Mouse (Mus musculus): ENCODE data around the gene Ap1b1. TPM values are rescaled to one million over a fixed set of nuclear protein-coding genes. Genes with fewer than 3 reads are reported as not detected.

Ap1b1 gene
- polyA plus RNA-seq, 1 experiment from 2014 or later: 69.7 TPM

GRCm38 (mm10) chr11:4966325-4966724 is 20.3 kb upstream of the Ap1b1 start:
- ATAC-seq (no peak), DNase-seq (ENCODE audit: low read depth, low spot score) (no peak)
- ChIA-PET POLR2A (interaction anchor here (0.6 kb wide), 1 partner anchor 69 kb away, joined by 3 read pairs; no protein-coding TSS in a partner anchor), CTCF (no interaction called here)
- no peak for TF ChIP-seq CTCF (IDR thresholded peaks at IDR 0.05)
- peaks cover 23% of the 10 kb centered on the region for H3K27me3 ChIP-seq
- in situ Hi-C loops (cut with MboI; ENCODE audit: low pct_unique_long_range_greater_than_20kb): loop anchor here (25.0 kb wide), 1 partner anchor 929 kb away; the partner anchor contains the start of gene Sec14l4

GRCm38 (mm10) chr11:4966888-4967287 is 19.7 kb upstream of the Ap1b1 start:
- POLR2A ChIA-PET: interaction anchor here (0.6 kb wide), 1 partner anchor 70 kb away, joined by 3 read pairs; no protein-coding TSS in a partner anchor
- in situ Hi-C loops (cut with MboI; ENCODE audit: low pct_unique_long_range_greater_than_20kb): loop anchor here (25.0 kb wide), 1 partner anchor 930 kb away; the partner anchor contains the start of gene Sec14l4
- DNase-seq (ENCODE audit: low read depth, low spot score) (no peak), ATAC-seq (no peak)
- CTCF ChIA-PET: no interaction called here
- no peak for TF ChIP-seq CTCF (IDR thresholded peaks at IDR 0.05)
- peaks cover 19% of the 10 kb centered on the region for H3K27me3 ChIP-seq

- no peak for TF ChIP-seq CTCF (IDR thresholded peaks at IDR 0.05)
- ATAC-seq (no peak), DNase-seq (ENCODE audit: low read depth, low spot score) (no peak)
- CTCF ChIA-PET: no interaction called here
- POLR2A ChIA-PET: no interaction called here
- in situ Hi-C loops (cut with MboI; ENCODE audit: low pct_unique_long_range_greater_than_20kb): loop anchor here (25.0 kb wide), 1 partner anchor 930 kb away; the partner anchor contains the start of gene Sec14l4
- H3K27me3 ChIP-seq: peaks cover 19% of the 10 kb centered on the region
Observed at GRCm38 (mm10) chr11:4967549-4967948, 19.1 kb upstream of the Ap1b1 start.

- TF ChIP-seq CTCF (IDR thresholded peaks at IDR 0.05): no peak
- in situ Hi-C loops (cut with MboI; ENCODE audit: low pct_unique_long_range_greater_than_20kb): loop anchor here (25.0 kb wide), 1 partner anchor 931 kb away; the partner anchor contains the start of gene Sec14l4
- no peak for ATAC-seq
- H3K27me3 ChIP-seq: peaks cover 12% of the 10 kb centered on the region
- DNase-seq (ENCODE audit: low read depth, low spot score): no peak
- POLR2A ChIA-PET: no interaction called here
- CTCF ChIA-PET: no interaction called here
Observed at GRCm38 (mm10) chr11:4968376-4968775, 18.2 kb upstream of the Ap1b1 start.

GRCm38 (mm10) chr11:4972967-4973870 is 13.4 kb upstream of the Ap1b1 start:
- DNase-seq (ENCODE audit: low read depth, low spot score) (no peak), ATAC-seq (peak; percentile 53)
- peaks cover 9% of the 10 kb centered on the region for H3K27me3 ChIP-seq
- in situ Hi-C loops (cut with MboI; ENCODE audit: low pct_unique_long_range_greater_than_20kb): loop anchor here (25.0 kb wide), 1 partner anchor 936 kb away; the partner anchor contains the start of gene Sec14l4
- ChIA-PET CTCF (interaction anchor here (0.8 to 2.8 kb wide), 16 partner anchors 9 to 90 kb away, joined by 3 to 20 read pairs (median 4); partner anchors contain the start of gene Ap1b1), POLR2A (no interaction called here)
- TF ChIP-seq CTCF (IDR thresholded peaks at IDR 0.05): peak; percentile 73

- H3K27me3 ChIP-seq: peaks cover 9% of the 10 kb centered on the region
- in situ Hi-C loops (cut with MboI; ENCODE audit: low pct_unique_long_range_greater_than_20kb): loop anchor here (25.0 kb wide), 1 partner anchor 937 kb away; the partner anchor contains the start of gene Sec14l4
- CTCF ChIA-PET: interaction anchor here (0.9 to 2.8 kb wide), 14 partner anchors 9 to 91 kb away, joined by 3 to 20 read pairs (median 5); partner anchors contain the start of gene Ap1b1
- POLR2A ChIA-PET: no interaction called here
- no peak for TF ChIP-seq CTCF (IDR thresholded peaks at IDR 0.05)
- ATAC-seq: no peak
- no peak for DNase-seq (ENCODE audit: low read depth, low spot score)
Observed at GRCm38 (mm10) chr11:4973871-4974256, 12.8 kb upstream of the Ap1b1 start.

DNA sequence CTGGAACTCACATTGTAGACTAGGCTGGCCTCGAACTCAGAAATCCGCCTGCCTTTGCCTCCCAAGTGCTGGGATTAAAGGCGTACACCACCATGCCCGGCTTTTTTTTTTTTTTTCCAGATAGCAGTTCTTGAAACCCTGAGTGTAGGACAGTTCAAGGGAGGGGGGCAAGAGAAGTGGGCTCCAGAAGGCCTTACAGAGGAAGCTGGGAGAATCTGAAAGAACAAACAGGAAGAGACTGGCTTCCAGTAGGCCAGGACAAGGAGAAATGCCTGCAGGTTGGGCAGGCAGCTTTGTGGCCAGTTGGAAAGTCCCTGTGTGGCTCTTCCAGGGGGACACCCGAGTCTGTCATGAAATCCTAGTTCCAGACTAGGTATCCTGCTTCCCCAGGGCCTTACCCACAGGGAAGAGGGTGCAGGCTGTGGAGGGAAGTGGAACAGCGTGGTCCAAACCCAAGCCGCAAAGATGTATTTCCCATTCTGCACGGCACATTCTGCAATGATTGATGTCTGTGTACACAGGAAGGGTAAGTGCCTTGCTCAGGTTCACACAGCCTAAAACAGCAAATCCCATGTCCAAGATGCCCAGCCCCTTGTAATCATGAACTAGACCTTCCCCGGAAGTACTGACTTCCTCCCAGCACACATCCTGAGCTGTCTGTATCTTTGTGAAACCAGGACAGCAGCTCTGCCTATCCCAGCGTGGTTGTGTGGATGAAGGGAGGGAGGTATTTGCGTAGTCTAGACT is 12.1 kb upstream of the Ap1b1 start:
- ATAC-seq (no peak), DNase-seq (ENCODE audit: low read depth, low spot score) (no peak)
- no peak for TF ChIP-seq CTCF (IDR thresholded peaks at IDR 0.05)
- POLR2A ChIA-PET: interaction anchor here (0.6 kb wide), 1 partner anchor 43 kb away, joined by 4 read pairs; no protein-coding TSS in a partner anchor
- CTCF ChIA-PET: interaction anchor here (1.5 to 2.8 kb wide), 7 partner anchors 9 to 73 kb away, joined by 4 to 20 read pairs (median 5); no protein-coding TSS in a partner anchor
- in situ Hi-C loops (cut with MboI; ENCODE audit: low pct_unique_long_range_greater_than_20kb): loop anchor here (5.0 to 25.0 kb wide), 2 partner anchors 57 to 937 kb away; partner anchors contain the start of gene Sec14l4
- peaks cover 9% of the 10 kb centered on the region for H3K27me3 ChIP-seq

- ChIA-PET CTCF (interaction anchor here (0.8 to 2.5 kb wide), 12 partner anchors 9 to 76 kb away, joined by 3 to 12 read pairs (median 4); no protein-coding TSS in a partner anchor), POLR2A (no interaction called here)
- peaks cover 9% of the 10 kb centered on the region for H3K27me3 ChIP-seq
- ATAC-seq: no peak
- no peak for DNase-seq (ENCODE audit: low read depth, low spot score)
- peak; percentile 81 for TF ChIP-seq CTCF (IDR thresholded peaks at IDR 0.05)
- in situ Hi-C loops (cut with MboI; ENCODE audit: low pct_unique_long_range_greater_than_20kb): loop anchor here (5.0 kb wide), 1 partner anchor 58 kb away; no protein-coding TSS in a partner anchor
Observed at GRCm38 (mm10) chr11:4975623-4976022, 11.0 kb upstream of the Ap1b1 start.

DNA sequence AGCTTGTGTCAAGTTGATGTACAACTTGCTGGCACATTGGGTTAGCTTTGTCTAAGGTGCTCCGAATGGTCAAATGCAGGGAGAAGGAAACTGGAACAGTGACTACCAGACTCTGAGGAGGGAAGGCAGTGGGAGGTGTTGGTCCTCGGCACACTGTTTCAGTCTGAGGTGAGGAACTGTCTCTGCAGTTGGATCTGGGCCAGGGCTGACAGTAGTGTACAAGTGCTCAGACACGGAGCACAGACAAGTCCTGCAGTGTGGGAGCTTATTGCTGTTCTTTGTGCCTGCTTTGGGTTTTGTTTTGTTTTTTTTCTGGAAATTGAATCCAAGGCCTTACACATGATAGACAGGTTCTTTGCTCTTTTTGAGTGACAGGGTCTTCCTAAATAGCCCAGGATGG is 3.6 kb upstream of the Ap1b1 start:
- DNase-seq (ENCODE audit: low read depth, low spot score) (no peak), ATAC-seq (no peak)
- H3K27me3 ChIP-seq: peaks cover 5% of the 10 kb centered on the region
- no peak for TF ChIP-seq CTCF (IDR thresholded peaks at IDR 0.05)
- in situ Hi-C loops (cut with MboI; ENCODE audit: low pct_unique_long_range_greater_than_20kb): no loop called here
- CTCF ChIA-PET: interaction anchor here (1.1 to 2.0 kb wide), 4 partner anchors 10 to 83 kb away, joined by 3 to 14 read pairs (median 4); no protein-coding TSS in a partner anchor
- POLR2A ChIA-PET: interaction anchor here (0.6 kb wide), 1 partner anchor 83 kb away, joined by 3 read pairs; no protein-coding TSS in a partner anchor

GRCm38 (mm10) chr11:4983538-4983937 is 3.1 kb upstream of the Ap1b1 start:
- DNase-seq (ENCODE audit: low read depth, low spot score) (no peak), ATAC-seq (no peak)
- TF ChIP-seq CTCF (IDR thresholded peaks at IDR 0.05): no peak
- ChIA-PET POLR2A (interaction anchor here (0.6 kb wide), 1 partner anchor 83 kb away, joined by 3 read pairs; no protein-coding TSS in a partner anchor), CTCF (interaction anchor here (1.1 to 2.0 kb wide), 4 partner anchors 10 to 83 kb away, joined by 3 to 14 read pairs (median 4); no protein-coding TSS in a partner anchor)
- peaks cover 1% of the 10 kb centered on the region for H3K27me3 ChIP-seq
- in situ Hi-C loops (cut with MboI; ENCODE audit: low pct_unique_long_range_greater_than_20kb): no loop called here
